Mouse (Mus musculus) lung, postnatal 0 days (tissue): ENCODE measurements at regions not wholly inside any gene's neighbourhood (a gene's known extent, or its start where the extent isn't known, plus 50 kb on each side); places are given as distances from the start of the nearest gene placed in this dataset.

Experiments
- CTCF ChIP-seq: IDR thresholded peaks from 2 replicates; pipeline ENCODE4 v1.5.1; 2016; ENCODE audit warnings: antibody characterized with exemption, mild to moderate bottlenecking
- EP300 ChIP-seq: IDR thresholded peaks from 2 replicates; pipeline ENCODE4 v1.6.1; 2016; ENCODE audit warnings: antibody characterized with exemption, mild to moderate bottlenecking, control low read depth

DNA sequence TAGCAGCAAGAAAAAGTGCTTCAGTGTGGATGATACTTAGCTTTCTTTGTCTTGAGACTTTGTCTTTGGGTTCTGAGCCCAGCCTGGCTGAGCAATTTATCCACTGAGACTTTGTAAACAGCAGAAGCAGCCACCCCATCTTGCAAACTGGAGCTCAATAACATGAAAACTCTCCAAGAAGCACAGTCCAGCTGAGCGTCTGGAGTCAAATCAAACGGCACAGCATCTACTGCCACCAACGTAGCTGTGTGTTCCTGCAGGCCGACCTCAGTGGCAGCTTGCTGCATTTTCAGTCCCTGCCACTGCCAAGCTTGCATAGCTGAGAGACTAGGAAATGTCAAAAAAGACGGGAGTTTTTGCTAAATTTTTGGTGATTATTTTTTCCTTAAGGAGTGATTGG is 68.8 kb upstream of the Galnt17 start:
- TF ChIP-seq CTCF (no peak), EP300 (no peak)
